Mouse (Mus musculus) lung, adult 10 weeks (tissue): ENCODE results near the gene Serpinb9b. TPM values are rescaled to one million over a fixed set of nuclear protein-coding genes. Genes with fewer than 3 reads are reported as not detected.

Source experiments
- polyA plus RNA-seq: library from polyadenylated mRNA; stranded (reverse); fragments of 350-450 nt; fragmentation: Illumina TruSeq; extraction: RNeasy Lipid Tissue Mini Kit (QIAGEN cat#74804); gene quantifications from one replicate; pipeline ENCODE4 v1.2.3, GENCODE M21; 2014; ENCODE audit warnings: low read depth, low replicate concordance; ENCODE audit not compliant: insufficient read depth

The Serpinb9b gene
- polyA plus RNA-seq, result 0.71 TPM

DNA sequence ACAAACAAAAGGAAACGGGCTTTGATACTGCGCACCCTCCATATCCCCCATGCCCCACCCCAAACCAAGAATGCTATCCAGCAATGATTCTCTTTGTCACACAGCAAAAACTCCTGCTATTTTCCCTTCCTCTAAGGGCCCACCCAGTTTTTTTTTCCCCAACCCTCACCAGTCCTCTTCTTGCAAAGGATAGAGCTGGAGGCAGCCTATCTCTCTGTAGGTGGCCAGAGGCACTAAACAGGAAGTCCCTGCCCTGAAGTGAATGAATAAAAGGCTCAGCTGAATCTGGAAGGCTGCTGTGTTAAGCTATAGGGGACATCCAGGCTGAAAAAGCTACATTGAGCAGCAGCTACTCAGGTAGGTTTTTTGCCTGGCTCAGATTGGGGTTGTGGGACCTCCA lies at the start of gene Serpinb9b:
Serpinb9b (plus strand) TSS at position 173 of the 400 bp plus-strand sequence.

DNA sequence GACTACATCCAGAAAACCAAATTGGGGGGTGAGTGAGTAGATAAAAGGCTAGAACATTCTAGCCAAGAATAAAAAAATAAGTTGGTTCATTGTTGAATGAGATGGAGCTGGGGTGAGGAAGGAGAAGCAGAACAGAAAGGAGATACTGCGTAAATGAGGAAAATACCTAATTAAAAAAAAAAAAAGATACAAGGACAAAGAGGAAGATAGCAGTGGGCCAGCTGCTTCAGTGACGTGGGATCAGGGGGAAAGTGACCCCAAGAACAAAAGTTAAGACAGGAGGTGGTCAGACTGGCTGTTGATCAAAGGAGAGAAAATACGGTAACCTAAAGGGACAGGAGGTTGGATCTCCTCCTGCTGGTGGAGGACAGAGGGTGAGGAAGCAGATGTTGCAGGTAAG lies 24.3 kb upstream of the Serpinb9b start, which contains the start of gene Serpinb9:
Serpinb9 (plus strand) TSS at position 301 of the 400 bp plus-strand sequence.

DNA sequence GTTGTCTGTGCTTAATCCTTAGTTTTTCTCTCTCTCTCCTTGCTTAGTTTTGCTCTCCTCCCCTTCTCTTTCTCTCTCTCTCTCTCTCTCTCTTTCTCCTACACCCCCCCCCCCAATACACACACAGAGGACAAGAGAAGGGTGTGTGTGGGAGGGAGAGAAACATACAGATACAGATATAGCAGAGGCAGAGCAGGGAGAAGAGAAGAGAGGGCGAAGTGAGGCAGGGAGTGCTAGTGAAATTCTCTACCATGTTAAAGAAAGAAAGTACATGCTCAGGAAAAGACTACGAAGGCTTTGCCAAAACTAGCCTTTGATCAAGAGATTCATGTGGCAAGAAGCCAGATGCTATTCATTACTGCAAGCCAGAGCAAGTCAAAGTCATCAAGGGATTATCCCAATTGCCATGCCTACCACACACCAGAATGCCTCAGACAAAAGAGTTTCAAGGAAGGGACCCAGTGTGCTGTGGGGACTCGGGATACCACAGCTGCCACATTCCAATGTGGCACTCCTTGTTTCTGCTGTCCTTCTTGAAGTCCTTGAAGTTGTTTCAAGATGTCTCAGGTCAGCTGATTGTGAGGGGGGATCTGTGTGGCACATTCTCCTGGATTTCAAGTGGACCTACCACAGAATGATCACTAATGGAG lies 51.0 kb downstream of the Serpinb9b start, which contains the start of gene Serpinb1b:
Serpinb1b (plus strand) TSS at position 520 of the 650 bp plus-strand sequence.

Other genes with a start within 250 kb of the Serpinb9b start
- gene Mylk4, start 243.5 kb upstream of the Serpinb9b start, polyA plus RNA-seq, result 1.3 TPM
- gene Wrnip1, start 225.4 kb upstream of the Serpinb9b start, polyA plus RNA-seq, result 19.9 TPM
- not detected for gene D930007J09Rik, start 224.6 kb upstream of the Serpinb9b start, polyA plus RNA-seq
- 35.4 TPM for gene Serpinb1a, start 176.2 kb upstream of the Serpinb9b start, polyA plus RNA-seq
- gene Serpinb1c, start 129.2 kb upstream of the Serpinb9b start, polyA plus RNA-seq, result 0.21 TPM
- gene Serpinb6b, start 62.2 kb upstream of the Serpinb9b start, polyA plus RNA-seq, result 97.0 TPM
- 50.6 TPM for gene Serpinb9, start 24.2 kb upstream of the Serpinb9b start, polyA plus RNA-seq
- gene Serpinb1b, start 51.2 kb downstream of the Serpinb9b start, polyA plus RNA-seq, result 1.2 TPM
- not detected for gene Serpinb9c, start 132.3 kb downstream of the Serpinb9b start, polyA plus RNA-seq
- not detected for gene Serpinb9d, start 165.5 kb downstream of the Serpinb9b start, polyA plus RNA-seq
- gene Serpinb9e, start 222.2 kb downstream of the Serpinb9b start, polyA plus RNA-seq, result not detected